Mouse (Mus musculus) layer of hippocampus, adult 8-10 months (tissue): Measurements from ENCODE around the gene Sdk2. TPM values are rescaled to one million over a fixed set of nuclear protein-coding genes. Genes with fewer than 3 reads are reported as not detected.

Source experiments
- DNase-seq, 2 experiments: peaks; one replicate each; pipeline ENCODE4 v3.0.0; 2022; ENCODE audit warnings: low spot score in 2 of 2
- total RNA-seq, 4 experiments: library from RNA; stranded (reverse); gene quantifications; 2 replicates each; pipeline ENCODE4 v1.2.4; 2022

Sdk2 gene
- total RNA-seq, 4 experiments from 2014 or later, result 16.1 to 22.7 (median 21.2) TPM

GRCm38 (mm10) chr11:113745961-113746360 is 320.9 kb downstream of the Sdk2 start:
- DNase-seq, result no peak

DNA sequence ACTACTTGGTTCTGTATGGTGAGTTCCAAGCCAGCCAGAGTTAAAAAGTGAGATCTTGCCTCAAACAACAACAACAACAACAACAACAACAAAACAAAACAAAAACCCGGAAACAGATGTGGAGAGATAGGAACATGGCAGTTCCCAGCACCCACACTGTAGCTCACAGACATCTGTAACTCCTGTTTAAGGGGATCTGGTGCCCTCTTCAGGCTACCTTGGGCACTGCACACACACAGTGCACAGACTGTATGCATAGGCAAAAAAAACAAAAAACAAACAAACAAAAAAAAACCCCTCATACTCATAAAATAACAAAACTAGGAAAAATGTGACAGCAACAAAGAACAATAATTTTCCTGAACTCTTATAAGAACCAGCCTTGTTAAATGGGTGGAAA is 323.8 kb downstream of the Sdk2 start:
- DNase-seq, result no peak

- no peak for DNase-seq
These were observed 326.7 kb downstream of the Sdk2 start for GRCm38 (mm10) chr11:113740100-113740499.

DNA sequence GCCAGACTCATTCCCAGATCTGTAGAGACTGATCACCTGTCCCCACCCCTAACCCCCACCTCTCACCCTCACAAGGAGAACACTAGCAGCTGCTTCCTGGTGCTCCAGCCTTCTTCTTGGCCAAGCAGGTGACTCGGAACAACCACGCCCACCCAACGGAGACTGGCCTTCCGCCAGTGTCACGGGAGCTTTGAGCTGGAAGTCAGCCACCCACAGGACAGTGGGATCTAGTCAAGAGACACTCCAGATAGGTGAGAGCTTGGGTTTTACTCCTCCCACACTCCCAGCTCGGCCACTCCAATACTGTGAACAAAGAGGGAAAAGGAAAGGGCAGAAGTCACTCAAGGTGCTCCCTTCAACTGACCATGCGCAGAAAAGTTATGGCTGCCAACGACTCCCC is 327.6 kb downstream of the Sdk2 start:
- no peak for DNase-seq

- no peak for DNase-seq
These were observed 328.9 kb downstream of the Sdk2 start for GRCm38 (mm10) chr11:113737912-113738311.

- DNase-seq, result no peak
These were observed 329.3 kb downstream of the Sdk2 start for GRCm38 (mm10) chr11:113737553-113737854.

DNA sequence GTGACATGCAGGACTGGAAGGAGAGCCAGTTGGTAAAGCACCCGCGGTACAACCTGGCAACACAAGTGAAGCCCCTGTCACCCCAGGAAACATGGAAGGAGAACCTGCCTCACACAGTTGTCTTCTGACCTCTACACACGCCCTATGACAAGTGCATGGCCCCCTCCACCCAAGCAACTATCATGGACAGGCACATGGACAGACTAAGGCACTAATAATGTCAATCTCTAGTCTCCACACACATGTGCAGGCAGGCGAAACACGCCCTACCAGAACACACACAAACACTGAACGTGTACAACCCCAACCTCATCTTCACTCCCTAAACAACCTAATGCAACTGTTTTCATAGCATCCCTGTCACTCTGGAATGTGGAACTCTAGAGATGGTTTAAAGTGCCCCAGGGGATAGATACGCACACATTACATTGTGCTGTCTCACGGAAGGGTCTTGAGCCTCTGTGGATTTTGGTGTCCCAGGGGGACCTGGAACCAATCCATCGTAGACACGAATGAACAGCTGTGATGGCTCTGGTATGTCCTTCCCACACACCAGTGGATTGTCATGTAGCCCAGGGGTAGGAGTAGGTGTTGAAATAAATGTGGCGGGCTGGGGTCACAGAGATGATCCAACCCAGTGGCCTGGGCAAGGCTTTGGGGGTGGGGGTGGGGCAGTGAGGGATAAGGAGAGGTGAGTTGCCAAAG is 329.8 kb downstream of the Sdk2 start:
- no peak for DNase-seq

DNA sequence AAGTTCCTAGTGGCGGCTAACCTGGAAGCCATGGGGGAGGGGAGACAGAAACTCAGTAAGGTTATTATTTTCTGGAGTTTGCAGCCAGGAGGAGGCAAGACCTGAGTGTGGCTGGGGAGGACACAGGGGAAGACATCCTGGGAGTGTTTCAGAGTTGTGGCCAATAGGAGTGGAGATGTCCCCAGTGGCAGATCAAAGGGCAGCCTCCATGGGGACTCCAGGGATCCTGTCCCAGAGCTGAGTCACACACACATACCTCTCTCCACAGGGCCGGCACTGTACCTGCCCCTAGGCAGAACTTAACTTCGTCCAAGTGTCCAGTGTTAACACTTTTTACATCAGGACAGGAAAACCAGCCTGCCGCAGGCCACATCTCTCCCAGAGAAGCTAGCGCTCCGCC is 331.7 kb downstream of the Sdk2 start:
- no peak for DNase-seq

- no peak for DNase-seq
These were observed 333.0 kb downstream of the Sdk2 start for GRCm38 (mm10) chr11:113733631-113734364.

DNA sequence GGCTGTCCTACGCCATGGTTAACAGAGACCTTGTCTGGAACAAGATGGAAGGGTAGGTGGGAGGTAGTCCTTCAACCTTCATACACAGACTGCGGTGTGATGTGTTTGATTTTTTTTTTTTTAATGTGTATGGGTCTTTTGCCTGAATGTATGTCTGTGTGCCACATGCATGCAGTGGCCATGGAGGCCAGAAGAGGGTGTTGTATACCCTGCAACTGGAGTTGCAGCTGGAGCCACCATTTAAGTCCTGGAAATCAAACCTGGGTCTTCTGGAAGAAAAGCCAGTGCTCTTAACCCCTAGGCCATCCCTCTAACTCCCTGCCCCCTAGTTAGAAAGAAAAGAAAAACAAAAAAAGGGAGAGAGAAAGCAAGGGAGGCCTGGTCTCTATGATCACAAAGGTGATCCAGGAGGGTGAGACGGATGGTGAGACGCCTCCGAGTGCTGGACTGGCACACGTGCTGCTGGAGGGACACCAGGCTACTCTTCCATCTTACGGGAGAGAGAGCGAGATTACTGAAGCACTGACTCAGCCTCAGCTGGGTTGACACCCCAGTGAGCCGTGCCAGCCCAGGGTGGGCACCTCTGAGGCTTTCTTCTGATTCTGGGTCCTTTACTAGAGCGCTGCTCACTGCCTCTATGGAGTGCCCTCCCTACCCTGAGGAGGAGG is 334.8 kb downstream of the Sdk2 start:
- DNase-seq, result no peak

GRCm38 (mm10) chr11:113730879-113731278 is 336.0 kb downstream of the Sdk2 start:
- DNase-seq, result no peak

GRCm38 (mm10) chr11:113729917-113730316 is 336.9 kb downstream of the Sdk2 start:
- DNase-seq, result no peak

DNA sequence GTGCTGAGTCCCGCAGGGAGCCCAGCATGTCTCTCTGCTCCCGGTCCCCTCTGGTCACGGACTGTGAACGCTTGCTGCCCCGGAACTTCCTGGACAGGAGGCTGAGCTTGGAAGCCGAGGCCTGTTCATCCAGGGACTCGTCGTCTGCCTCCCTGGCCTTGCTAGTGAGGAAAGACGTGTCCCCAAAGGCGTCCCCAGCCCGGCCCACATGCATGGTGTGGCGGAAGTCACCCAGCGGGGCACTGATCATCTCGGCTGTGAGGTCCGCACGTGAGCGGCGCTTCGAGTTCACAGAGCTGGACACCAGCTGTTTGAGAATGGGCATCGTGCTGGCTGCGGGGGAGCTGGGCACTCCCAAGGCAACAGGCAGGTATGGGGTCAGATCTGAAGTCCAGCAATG is 337.6 kb downstream of the Sdk2 start:
- no peak for DNase-seq

- no peak for DNase-seq
These were observed 338.9 kb downstream of the Sdk2 start for GRCm38 (mm10) chr11:113727992-113728391.

DNA sequence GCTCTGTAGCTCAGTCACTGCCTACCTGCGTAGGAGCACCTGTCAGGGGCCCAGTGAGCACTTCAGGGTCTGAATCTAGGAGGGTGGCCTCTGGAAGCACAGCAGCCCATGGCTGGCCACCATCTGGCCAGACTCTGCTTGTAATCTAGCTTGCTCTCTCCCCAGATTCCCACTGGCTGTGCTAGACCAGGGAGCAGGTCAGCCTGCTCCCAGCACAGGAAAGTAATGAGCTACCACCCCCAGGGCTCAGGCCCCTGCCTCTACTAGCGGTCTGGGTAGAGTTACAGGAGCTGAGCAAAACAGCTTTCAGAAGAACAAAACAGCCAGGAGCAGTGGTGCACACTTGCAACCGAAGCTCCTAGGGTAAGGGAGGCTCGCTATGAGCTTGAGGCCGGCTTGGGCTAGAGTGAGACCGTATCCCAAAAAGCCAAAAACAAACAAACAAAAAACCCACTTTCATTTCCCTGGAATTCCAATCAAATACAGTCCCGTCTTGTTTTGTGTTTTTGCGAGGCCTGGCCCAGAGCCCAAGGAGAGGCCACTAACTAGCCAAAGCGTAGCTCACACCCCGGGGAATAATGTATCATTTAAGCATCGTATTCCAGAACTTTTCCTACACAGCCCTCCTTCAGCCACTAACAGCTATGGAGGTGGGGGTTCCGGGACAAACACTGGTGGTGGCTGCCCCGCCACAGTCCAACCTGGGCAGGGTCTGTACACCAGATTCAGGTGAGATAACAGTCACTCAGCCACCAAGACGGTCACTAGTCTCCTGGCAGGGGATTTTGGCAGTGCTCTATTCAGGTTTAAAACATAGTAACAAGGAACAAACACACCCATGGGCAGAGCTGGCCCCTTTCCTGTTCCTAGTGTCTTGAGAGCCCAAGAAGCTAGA is 339.6 kb downstream of the Sdk2 start:
- no peak for DNase-seq
